Mouse (Mus musculus) spleen, postnatal 36 days (tissue): ENCODE results near the gene Shpk.

ENCODE experiments used
- DNase-seq, 2 experiments: peaks; one replicate each; pipeline ENCODE4 v3.0.0; 2022; ENCODE audit warnings: low spot score in 2 of 2, mixed read lengths in 1 of 2

The Shpk gene

GRCm38 (mm10) chr11:73199230-73199712 is at the start of gene Shpk:
Gene Shpk, plus strand, starts transcription at chr11:73199460.
- peak; percentile 93 to 96 for DNase-seq

GRCm38 (mm10) chr11:73155071-73155470 is 44.2 kb upstream of the Shpk start:
- no peak for DNase-seq

GRCm38 (mm10) chr11:73159957-73160810 is 39.1 kb upstream of the Shpk start, which contains the start of gene P2rx5:
Gene P2rx5, plus strand, starts transcription at chr11:73160421.
- peak in 1 of 2 experiments; percentile 6 for DNase-seq

DNA sequence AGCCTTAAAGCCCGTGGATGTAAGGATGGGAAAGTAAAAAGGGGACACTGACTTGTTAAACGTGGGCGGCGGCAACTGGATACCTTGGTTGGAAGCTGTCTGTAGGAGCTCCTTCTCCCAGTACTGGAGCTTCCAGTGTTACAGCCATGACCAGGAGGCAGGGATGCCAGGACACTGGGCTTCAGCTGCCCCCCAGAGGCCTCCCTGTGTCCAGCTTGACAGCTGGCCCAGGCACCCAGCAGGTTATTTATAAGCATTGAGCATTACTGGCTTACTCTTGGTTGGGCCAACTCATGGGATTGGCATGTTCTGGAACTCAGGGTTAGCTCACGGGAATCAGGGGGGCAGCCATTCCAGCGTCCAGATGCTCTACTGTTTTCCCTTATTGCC is 38.5 kb upstream of the Shpk start:
- DNase-seq, result no peak

DNA sequence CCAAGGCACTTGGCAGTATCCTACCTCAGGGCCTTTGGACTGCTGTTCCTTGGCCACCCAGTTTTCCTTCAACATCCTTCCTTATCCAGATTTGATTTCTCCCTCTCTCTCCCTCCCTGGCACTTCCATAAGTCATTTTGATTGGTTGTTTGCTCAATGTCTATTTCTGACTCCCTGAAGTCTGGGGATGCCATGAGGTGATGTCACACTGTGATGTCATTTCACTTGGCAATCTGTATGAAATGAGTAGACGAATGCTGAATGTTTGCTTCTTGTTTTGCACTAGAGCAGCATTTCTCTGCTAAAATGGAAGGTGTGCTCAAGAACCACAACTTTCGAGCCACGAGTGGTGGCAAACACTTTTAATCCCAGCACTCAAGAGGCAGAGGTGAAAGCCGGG is 37.6 kb upstream of the Shpk start:
- no peak for DNase-seq

DNA sequence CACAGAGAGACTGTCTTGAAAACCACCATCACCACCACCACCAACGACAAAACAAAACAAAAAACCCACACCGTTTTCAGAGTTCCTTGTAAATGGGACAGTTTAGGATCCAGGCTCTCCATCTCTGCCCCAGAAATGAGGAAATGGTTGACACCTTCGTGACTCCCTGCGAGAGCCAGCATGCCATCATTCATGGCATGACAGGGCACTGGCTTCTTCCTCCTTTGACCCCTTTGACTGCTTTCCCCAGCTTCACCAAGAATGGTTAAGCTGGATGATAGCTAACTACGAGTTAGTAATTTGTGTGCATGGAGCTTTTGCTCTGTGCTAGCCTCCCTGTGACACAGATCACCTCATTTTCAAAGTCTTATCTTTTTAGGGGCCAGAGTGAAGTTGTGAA is 37.0 kb upstream of the Shpk start:
- no peak for DNase-seq

- no peak for DNase-seq
Measured at GRCm38 (mm10) chr11:73168071-73168470, 31.2 kb upstream of the Shpk start.

GRCm38 (mm10) chr11:73168576-73168975 is 30.7 kb upstream of the Shpk start:
- DNase-seq, result no peak

- peak; percentile 33 to 37 for DNase-seq
Measured at GRCm38 (mm10) chr11:73169231-73169630, 30.0 kb upstream of the Shpk start.

DNA sequence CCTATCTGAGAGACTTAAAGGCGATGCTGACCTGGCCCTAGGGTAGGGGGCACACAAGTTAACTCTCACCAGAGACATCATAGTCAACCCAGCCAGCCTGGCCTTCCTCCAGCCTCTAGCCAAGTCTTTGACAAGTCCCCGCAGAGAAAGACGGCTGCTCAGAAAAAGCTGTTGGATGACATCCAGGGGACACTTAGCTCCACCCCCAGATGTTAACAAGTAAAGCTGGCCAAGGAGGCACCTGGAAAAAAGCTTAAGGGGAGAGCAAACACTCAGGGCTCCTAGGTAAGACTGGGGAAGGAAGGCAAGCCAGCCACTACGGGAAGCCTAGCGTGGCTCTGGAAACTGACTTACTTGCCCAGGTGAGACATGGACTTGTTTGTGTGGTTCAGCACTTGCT is 27.1 kb upstream of the Shpk start:
- DNase-seq, result no peak

DNA sequence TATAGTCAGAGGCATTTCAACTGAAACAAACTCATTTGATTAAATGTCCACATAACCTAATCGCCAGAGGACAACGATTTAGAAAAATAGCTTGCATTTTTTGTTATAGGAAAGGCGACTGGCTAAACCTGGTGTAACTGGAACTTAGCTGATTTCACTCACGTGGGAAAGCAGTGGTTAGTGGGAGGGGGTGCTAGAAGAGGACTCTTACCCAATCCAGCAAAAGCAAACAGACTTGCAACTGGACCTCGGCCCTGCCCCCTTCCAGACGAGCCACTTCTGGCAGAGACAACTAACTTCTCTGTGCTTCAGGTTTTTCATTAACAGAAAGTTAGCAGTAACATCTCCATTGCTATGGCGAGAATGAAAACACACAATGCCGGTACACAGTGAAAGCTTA is 23.6 kb upstream of the Shpk start:
- DNase-seq, result no peak

DNA sequence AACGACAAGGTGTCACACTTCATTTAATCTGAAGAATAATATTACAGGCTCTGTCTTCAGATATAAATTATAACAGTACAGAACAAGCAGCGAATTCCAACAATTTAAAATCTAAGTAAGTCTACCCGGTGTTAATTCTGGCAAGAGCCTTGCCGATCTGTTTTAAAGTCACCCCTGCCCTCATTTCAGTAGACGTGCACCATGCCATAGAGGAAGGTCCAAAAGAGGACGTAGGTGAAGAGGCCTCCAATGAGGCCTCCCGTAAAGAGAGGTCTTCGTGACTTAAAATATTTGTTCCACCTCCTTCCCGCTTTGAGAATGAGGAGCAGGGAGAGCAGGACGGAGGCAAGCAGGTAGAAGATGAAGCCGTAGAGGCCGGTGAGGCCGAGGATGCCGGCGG is 23.1 kb upstream of the Shpk start:
- DNase-seq, result no peak

DNA sequence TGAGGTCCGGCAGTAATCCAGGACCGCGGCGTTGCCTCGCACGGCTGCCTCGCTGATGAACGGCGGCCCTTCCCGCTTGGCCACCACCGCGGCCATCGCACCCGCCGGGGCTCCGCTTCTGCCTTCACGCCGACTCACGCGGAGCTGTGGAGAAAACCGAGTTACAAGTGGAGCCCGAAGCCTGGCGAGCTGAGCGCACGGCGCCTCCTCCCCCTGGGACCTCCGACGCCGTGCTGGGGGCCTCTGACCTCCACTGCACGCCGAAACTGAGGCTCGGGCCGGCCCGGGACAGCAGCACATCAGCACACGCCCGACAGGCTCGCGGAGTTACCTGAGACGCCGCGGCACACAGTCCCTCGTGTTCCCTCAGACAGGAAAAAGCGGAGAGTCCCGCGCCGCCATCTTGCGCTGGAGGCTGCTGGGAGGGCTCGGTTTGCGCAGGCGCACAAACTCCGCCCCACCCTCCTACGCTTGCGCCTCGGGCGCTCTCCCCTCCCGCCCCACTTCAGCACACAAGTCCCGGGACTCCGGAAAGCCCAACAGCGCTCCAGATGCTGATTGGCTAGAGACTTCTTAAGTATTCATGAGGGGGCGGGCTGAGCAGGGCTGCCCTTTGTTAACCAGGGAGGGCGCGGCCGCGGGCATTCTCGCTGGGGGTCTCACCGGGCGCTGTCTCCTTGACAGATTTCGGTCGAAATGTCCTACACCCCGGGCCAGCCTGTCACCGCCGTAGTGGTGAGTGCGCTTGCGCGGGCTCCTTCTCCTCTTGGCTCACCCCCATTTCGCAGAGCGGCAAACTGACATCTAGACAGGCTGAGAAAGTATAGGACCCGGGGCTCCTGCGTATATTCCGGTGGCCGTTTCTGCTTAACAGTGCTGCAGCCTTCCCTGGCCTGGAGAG is 22.4 kb upstream of the Shpk start, which contains the start of the genes Emc6 and Tax1bp3:
TSS of gene Emc6 (minus strand) at position 430 of the 901 bp plus-strand sequence.
TSS of gene Tax1bp3 (plus strand) at position 476 of the 901 bp plus-strand sequence.
- DNase-seq, result peak; percentile 96 to 97

DNA sequence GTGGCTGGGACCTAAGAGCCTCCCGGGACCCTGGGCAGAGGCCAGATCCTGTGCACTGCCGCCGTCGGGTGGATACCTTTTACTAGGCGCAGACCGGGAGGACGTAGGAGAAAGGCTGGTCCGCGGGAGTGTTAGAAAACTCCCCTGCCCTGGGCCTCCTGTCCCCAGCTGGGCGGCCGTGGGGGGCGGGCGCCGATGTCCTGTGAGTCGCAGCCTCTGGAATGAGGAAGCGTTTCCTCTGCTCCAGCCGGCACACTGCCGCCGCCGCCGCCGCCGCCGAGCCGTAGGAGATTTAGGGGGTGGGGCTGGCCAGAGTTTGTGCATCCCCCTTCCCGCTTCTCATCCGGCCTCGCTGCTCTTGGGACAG is 21.8 kb upstream of the Shpk start:
- DNase-seq, result peak; percentile 30 to 43

GRCm38 (mm10) chr11:73177895-73178294 is 21.4 kb upstream of the Shpk start:
- DNase-seq, result no peak

DNA sequence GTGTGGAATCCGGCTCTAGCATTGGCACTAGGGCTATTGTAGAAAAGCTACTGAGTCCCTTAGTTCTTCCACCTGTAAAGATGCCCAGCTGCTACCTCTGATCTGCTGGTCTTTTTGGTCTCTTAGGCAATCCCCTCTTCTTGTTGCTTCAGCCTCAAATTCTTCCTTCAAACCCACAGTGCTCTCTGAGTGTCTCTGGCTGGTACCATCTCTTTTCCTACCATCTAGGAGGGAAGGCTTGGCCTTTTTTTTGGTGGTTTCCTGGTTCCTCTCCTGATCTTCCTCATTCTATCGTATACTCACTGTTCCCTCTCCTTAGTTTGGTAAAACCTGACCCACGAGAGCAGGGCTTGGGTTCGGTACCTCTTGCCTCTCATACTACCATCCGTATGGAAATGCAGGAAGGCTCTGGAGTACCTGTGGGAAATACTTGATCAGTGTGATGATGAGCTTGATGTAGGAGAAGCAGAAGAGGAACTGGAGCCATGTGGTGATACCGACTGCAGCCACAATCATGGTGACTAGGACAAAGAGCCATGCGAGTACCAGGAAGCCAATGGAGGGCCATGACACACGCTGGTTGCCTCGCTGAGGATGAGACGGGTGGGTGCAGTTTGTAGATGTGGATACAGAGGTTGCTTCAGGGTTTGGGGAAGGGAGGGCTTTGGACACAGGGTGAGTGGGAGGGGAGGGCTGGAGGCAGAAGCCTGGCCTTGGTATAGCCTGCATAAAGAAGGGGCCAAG is 13.2 kb upstream of the Shpk start:
- no peak for DNase-seq

- DNase-seq, result no peak
Measured at GRCm38 (mm10) chr11:73187231-73187630, 12.0 kb upstream of the Shpk start.

- no peak for DNase-seq
Measured at GRCm38 (mm10) chr11:73193047-73193446, 6.2 kb upstream of the Shpk start.

- DNase-seq, result no peak
Measured at GRCm38 (mm10) chr11:73194444-73194843, 4.8 kb upstream of the Shpk start.

DNA sequence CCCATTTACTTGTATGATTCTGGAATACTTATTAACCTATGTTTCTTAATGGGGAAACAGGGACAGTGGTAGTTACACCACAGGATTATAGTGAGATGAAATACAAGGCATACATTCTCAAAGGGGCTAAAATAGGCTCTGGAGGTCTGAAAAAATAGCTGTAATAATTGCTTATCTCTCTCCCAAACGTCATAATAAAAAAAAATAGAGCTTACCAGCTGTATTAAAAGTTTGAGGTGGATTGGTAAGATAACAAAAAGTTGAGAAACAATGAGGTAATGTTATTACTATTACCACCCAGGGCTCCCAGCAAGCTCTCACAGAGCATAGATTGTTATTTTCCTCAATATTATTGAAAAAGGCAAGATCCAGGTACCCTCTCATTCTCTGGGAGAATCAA is 1.1 kb upstream of the Shpk start:
- no peak for DNase-seq

DNA sequence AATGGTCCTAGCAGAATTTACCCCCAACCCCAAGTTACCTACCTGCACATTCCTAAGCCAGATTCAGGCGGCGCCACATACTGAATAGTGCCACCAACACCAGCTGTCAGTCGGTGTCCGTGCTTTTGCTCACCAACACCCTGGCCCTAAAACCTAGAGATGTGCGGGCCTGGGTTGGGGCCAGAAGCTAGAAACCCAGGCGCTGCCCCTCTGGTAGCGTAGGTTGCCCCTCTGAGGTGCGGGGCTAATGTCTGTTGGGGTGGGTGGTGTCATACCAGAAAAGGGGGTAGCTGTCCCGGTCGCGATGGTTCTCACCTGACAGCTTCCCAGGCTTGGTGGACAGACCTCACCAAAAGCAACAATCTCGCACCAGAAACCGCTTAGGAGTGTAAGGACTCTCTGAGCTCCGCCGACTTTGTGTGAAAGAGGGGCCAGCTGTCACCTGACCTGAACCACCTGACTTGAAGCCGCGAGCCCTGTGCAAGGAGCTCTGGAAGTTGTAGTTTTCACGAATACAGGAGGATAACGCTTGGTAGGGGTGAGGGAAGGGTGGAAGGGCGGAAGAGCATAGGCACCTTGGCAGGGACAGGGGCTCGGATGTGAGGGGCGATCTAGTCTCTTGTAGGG is 544 bp upstream of the Shpk start, which contains the start of gene Ctns:
TSS of gene Ctns (minus strand) at position 440 of the 627 bp plus-strand sequence.
- peak; percentile 84 to 86 for DNase-seq
